Mouse (Mus musculus) kidney, postnatal 0 days (tissue): ENCODE data around the gene Olfr1394. TPM values are rescaled to one million over a fixed set of nuclear protein-coding genes. Genes with fewer than 3 reads are reported as not detected.
"Not testable (repeated sequence)": the region's sequence is repeated elsewhere in the genome, so short reads cannot be mapped to it uniquely, and the experiment has no call there.

Source experiments
- ATAC-seq: fragments of 200-750 bp; cut with Nextera tagmentation; replicated peaks from 2 replicates; pipeline ENCODE4 v1.8.0; 2017; ENCODE audit warnings: low read depth, moderate number of reproducible peaks, moderate TSS enrichment, moderate library complexity; ENCODE audit not compliant: low FRiP score
- DNase-seq: peaks from one replicate; pipeline ENCODE4 v3.0.0-alpha.2; 2016; ENCODE audit warnings: low spot score
- H3K27ac ChIP-seq: fragments of 300-500 bp; sonication (generic); 2 replicates; pipeline ENCODE4 v1.5.1; 2014; ENCODE audit warnings: mild to moderate bottlenecking
- H3K27me3 ChIP-seq: fragments of 300-500 bp; sonication (generic); 2 replicates; pipeline ENCODE4 v1.6.1; 2014; ENCODE audit warnings: low read length, mixed read lengths; ENCODE audit not compliant: insufficient read depth
- H3K36me3 ChIP-seq: fragments of 300-500 bp; sonication (generic); 2 replicates; pipeline ENCODE4 v1.6.1; 2014; ENCODE audit warnings: low read length, mixed read lengths; ENCODE audit not compliant: insufficient read depth
- H3K4me1 ChIP-seq: fragments of 300-500 bp; sonication (generic); replicated peaks from 2 replicates; pipeline ENCODE4 v1.6.1; 2014; ENCODE audit warnings: antibody characterized with exemption, low read length, mixed read lengths; ENCODE audit not compliant: insufficient read depth
- H3K4me2 ChIP-seq: fragments of 300-500 bp; sonication (generic); 2 replicates; pipeline ENCODE4 v1.6.1; 2014; ENCODE audit warnings: mild to moderate bottlenecking, low read length, moderate library complexity, mixed read lengths
- H3K4me3 ChIP-seq: fragments of 300-500 bp; sonication (generic); replicated peaks from 2 replicates; pipeline ENCODE4 v1.5.1; 2014; ENCODE audit warnings: low read depth, low read length
- H3K9ac ChIP-seq: fragments of 300-500 bp; sonication (generic); 2 replicates; pipeline ENCODE4 v1.6.1; 2014; ENCODE audit warnings: low read depth, low read length
- H3K9me3 ChIP-seq: fragments of 300-500 bp; sonication (generic); replicated peaks from 2 replicates; pipeline ENCODE4 v1.6.1; 2016; ENCODE audit warnings: low read length, inconsistent platforms, mixed read lengths
- CTCF ChIP-seq: IDR thresholded peaks from 2 replicates; pipeline ENCODE4 v1.5.1; 2016; ENCODE audit warnings: antibody characterized with exemption, low read depth, mild to moderate bottlenecking, moderate library complexity
- WGBS: fragments of 180-500 bp; shearing (Covaris S2); extraction: QIAGEN DNeasy Blood & Tissue Kit; methylation state at CpG from one replicate; pipeline ENCODE4 v1.1.7; 2014; 5-methylcytosine and 5-hydroxymethylcytosine counted together
- polyA plus RNA-seq: library from polyadenylated mRNA; unstranded; fragments of >200 nt; fragmentation: Nextera tagmentation; extraction: Ambion mirVana; gene quantifications from 2 replicates; pipeline ENCODE4 v1.2.1, GENCODE M21; 2015

The Olfr1394 gene
- polyA plus RNA-seq, 1 experiment from 2014 or later, result not detected

DNA sequence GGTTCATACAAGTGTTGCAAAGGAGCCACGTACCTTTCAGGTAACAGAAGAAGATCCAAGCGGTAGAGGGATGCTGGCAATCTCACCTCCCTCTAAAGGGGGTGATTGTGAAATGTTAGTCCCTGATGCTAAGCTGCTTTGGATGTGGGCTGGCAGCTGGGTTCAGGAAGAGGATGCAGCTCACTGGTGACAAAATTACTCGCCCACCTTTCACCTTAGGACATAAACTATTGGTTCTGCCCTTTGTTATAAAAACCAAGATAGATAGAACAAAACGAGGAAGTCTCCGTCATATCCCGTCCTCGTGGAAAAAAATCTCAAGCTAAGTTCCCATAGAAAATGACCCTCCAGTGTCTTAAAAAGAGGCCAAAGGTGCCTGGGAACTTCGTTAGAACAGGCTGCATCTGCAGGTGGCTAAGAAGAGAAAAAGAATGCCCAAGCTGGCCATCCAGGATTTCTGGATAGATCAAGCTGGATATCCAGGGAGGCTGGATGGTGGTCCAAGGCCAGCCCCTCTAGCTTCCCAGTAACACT is 32.8 kb downstream of the Olfr1394 start, which contains the start of gene Btnl9:
TSS of gene Btnl9 (minus strand) at position 205 of the 534 bp plus-strand sequence.
- DNase-seq, result no peak
- 56% methylated on average over 8 of the region's 8 CpGs for WGBS
- H3K27ac ChIP-seq, result peak within 1 kb of the TSS; percentile 43; the same call in 1 of the 2 replicates

DNA sequence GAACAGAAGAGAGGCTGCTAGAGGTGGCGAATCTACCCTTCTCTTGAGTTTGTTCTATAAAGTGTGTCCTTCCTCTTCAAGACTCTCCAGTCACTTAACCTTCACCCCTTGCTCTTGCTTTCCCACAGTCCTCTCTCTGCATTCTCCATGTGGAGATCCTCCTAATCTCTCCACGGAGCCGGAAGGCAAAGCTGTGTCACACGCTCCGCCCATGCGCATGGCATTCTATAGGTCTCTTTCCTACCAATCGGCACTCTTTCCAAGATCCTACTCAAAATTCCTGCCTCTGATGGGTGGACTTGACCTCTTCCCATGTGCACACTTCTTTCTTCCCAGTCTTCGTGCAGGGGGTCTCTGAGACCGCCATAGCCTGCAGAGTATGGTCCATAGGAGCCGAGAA is 33.5 kb downstream of the Olfr1394 start:
- peak overlapping the region; percentile 43; the same call in 1 of the 2 replicates for H3K27ac ChIP-seq
- no peaks in the 10 kb centered on the region for H3K36me3 ChIP-seq
- no peaks in the 10 kb centered on the region for H3K9me3 ChIP-seq
- DNase-seq (no peak), ATAC-seq (no peak)
- 0 out of 2 replicates have a peak overlapping the region, but pooled peaks have one; percentile 5 for H3K9ac ChIP-seq
- no peak overlapping the region for H3K4me3 ChIP-seq
- H3K4me2 ChIP-seq, result no peak overlapping the region
- no peaks in the 10 kb centered on the region for H3K27me3 ChIP-seq
- WGBS, result 76% methylated on average over 10 of the region's 10 CpGs
- H3K4me1 ChIP-seq, result no peaks in the 10 kb centered on the region
- no peak for TF ChIP-seq CTCF

More for the DNA sequence above, 32.8 kb downstream of the Olfr1394 start, which contains the start of gene Btnl9:
- H3K4me1 ChIP-seq, result no peaks in the 10 kb centered on the region
- H3K4me3 ChIP-seq, result no peak within 1 kb of the TSS
- no peaks in the 10 kb centered on the region for H3K27me3 ChIP-seq
- H3K9me3 ChIP-seq, result no peaks in the 10 kb centered on the region
- no peak for ATAC-seq
- TF ChIP-seq CTCF, result no peak
- H3K36me3 ChIP-seq, result no peaks in the 10 kb centered on the region
- 0 out of 2 replicates have a peak within 1 kb of the TSS, but pooled peaks have one; percentile 5 for H3K9ac ChIP-seq
- peak within 1 kb of the TSS; percentile 19; the same call in 1 of the 2 replicates for H3K4me2 ChIP-seq

DNA sequence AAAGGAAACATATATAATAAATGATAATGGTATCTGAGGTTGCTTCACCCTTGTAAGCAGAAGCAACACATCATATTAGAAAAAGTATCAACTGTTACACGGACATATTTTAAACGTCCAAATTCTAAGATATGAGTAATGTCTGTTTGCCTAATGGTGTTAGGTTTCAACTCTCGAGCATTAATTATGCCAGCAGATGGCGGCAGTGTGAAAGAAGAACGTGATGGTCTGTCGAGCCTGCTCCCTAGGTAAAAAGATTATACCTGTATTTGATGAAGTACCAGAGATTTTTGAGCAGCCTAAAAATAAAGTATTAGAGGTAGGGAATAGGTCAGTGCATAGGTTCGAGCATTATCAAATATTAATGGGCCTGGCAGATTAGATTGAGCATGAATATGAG is 35.6 kb downstream of the Olfr1394 start:
- peak; percentile 84 for TF ChIP-seq CTCF
- Histone ChIP-seq H3K27ac (no peak overlapping the region), H3K4me3 (no peak overlapping the region), H3K4me2 (no peak overlapping the region), H3K9ac (no peak overlapping the region), H3K4me1 (no peaks in the 10 kb centered on the region), H3K9me3 (no peaks in the 10 kb centered on the region), H3K27me3 (no peaks in the 10 kb centered on the region), H3K36me3 (no peaks in the 10 kb centered on the region)
- WGBS, result 4% methylated on average over 7 of the region's 7 CpGs
- ATAC-seq, result no peak
- DNase-seq, result peak; percentile 77

DNA sequence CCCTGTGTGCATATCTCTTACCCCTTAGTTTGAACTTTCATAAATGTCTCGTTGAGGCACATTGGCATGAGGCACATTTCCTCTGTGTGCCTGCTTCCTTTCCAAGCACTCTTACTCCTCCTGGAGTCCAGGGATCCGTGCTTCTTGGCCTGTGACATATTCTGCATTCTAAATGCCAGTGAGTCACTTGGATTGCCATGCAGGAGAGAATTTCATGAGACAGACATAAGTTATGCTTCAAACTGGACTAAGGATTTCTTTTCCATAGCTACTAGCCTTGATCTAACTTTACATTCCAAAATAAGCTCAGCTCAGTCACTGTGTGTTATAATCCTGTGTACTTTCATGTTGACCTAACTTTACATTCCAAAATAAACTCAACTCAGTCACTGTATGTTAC is 36.9 kb downstream of the Olfr1394 start:
- Histone ChIP-seq H3K4me1 (no peaks in the 10 kb centered on the region), H3K27ac (no peak overlapping the region), H3K36me3 (no peaks in the 10 kb centered on the region), H3K9me3 (no peaks in the 10 kb centered on the region), H3K4me2 (no peak overlapping the region), H3K4me3 (no peak overlapping the region), H3K27me3 (no peaks in the 10 kb centered on the region), H3K9ac (no peak overlapping the region)
- DNase-seq (no peak), ATAC-seq (no peak)
- no peak for TF ChIP-seq CTCF
- WGBS, result 43% methylated on average over 2 of the region's 2 CpGs

DNA sequence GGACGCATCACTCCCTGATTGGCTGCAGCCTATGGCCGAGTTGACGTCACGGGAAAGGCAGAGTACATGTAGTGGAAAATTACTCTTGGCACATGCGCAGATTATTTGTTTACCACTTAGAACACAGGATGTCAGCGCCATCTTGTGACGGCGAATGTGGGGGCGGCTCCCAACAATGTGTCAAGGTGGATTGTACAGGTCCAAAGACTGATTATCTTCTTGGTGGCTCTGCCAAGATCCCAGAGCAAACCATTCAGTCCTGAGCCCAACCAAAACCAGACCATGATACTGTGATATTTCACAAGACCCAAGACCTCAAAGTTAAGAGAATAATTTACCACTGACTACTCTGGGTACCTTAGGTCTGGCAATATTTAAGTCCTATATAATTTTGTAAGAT is 40.6 kb downstream of the Olfr1394 start:
- not testable (repeated sequence) for H3K9me3 ChIP-seq, H3K4me1 ChIP-seq, H3K9ac ChIP-seq, H3K4me3 ChIP-seq, ATAC-seq, H3K4me2 ChIP-seq, H3K27me3 ChIP-seq, H3K27ac ChIP-seq, H3K36me3 ChIP-seq, DNase-seq
- 94% methylated on average over 8 of the region's 9 CpGs for whole genome bisulfite sequencing

DNA sequence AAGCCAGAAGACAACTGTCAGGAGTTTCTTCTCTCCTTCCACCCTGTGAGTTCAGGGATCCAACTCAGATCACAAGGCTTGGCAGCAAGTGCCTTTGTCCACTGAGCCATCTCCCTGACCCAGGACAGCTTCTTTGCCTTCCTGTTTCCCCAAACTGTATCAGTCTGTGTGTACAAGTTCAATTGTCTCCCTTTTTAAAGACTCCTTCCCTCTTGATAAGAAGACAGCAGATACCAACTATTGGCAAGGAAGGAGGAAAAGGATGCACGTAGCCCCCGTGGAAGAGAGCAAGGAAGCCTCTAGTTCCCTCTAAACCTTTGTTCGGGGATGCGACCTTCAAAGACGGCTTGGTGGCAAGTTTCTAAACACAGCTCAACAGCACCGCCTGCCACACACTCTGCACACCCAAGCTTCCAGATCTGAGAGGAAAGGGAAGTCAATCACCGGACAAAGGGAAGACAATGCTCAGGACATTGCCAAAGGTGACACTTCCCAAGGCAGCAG is 41.7 kb downstream of the Olfr1394 start:
- Histone ChIP-seq H3K4me3 (no peak overlapping the region), H3K9ac (no peak overlapping the region), H3K27me3 (no peaks in the 10 kb centered on the region), H3K4me1 (no peaks in the 10 kb centered on the region), H3K4me2 (no peak overlapping the region), H3K27ac (no peak overlapping the region), H3K36me3 (no peaks in the 10 kb centered on the region), H3K9me3 (no peaks in the 10 kb centered on the region)
- DNase-seq (peak; percentile 32), ATAC-seq (no peak)
- 68% methylated on average over 7 of the region's 7 CpGs for WGBS
- no peak for TF ChIP-seq CTCF

DNA sequence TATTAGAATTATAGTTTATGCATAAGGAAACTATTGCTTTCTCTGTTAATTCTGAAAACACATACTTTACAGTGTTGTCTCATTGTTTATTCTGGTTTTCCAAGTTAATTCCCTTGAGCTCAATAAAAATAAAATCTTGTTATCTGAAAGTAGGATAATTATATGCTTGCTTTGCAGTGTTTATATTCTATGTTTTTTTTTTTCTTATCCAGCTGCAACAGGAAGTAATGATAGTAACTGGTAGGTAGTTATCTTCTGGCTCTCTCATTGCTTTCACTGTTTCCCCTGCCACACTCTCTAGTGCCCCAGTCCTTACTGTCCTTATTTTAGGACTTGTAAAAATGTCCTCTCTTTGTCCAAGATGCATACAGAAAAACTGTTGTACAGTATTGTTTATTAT is 46.5 kb downstream of the Olfr1394 start:
- no peak for TF ChIP-seq CTCF
- peaks cover 13% of the 10 kb centered on the region for H3K4me1 ChIP-seq
- H3K4me3 ChIP-seq, result no peak overlapping the region
- no peaks in the 10 kb centered on the region for H3K27me3 ChIP-seq
- no peak overlapping the region for H3K4me2 ChIP-seq
- H3K9me3 ChIP-seq, result no peaks in the 10 kb centered on the region
- no peak for DNase-seq
- no peak overlapping the region for H3K9ac ChIP-seq
- H3K36me3 ChIP-seq, result no peaks in the 10 kb centered on the region
- ATAC-seq, result no peak
- no peak overlapping the region for H3K27ac ChIP-seq
